Mouse (Mus musculus): ENCODE measurements at regions not wholly inside any gene's neighbourhood (a gene's known extent, or its start where the extent isn't known, plus 50 kb on each side); places are given as distances from the start of the nearest gene placed in this dataset.

DNA sequence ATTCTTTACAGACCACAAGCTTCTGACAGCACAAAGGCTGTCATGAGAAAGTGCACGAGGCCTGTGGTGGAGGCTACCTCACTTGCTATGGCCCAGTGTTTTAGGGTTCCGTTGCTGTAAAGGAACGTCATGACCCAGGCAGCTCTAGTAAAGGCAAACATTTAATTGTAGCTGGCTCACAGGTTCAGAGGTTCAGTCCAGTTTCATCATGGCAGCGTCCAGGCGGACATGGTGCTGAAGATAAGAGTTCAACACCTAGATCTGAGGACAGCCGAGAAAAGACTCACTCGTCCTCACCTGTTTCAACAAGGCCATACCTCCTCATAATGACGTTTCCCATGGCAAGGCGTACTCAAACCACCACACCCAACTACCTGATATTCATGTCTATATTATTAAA is 132.7 kb upstream of the Foxn2 start:
- TF ChIP-seq POLR2A (IDR thresholded peaks at IDR 0.05; ENCODE audit: low read depth, low read length), result no peak
- no peak for TF ChIP-seq CTCF (IDR thresholded peaks at IDR 0.05; ENCODE audit: extremely low read depth, insufficient read depth, insufficient read length, insufficient replicate concordance)
